Mouse (Mus musculus) hindbrain, postnatal 0 days (tissue): ENCODE results near the gene Ccdc162. TPM values are rescaled to one million over a fixed set of nuclear protein-coding genes. Genes with fewer than 3 reads are reported as not detected.
A peak's percentile ranks its signal among the peaks of the same experiment; 100 is the strongest.

Experiments used
- ATAC-seq: fragments of 200-750 bp; cut with Nextera tagmentation; 2 replicates; pipeline ENCODE4 v1.8.0; 2017; ENCODE audit warnings: mild to moderate bottlenecking, moderate TSS enrichment, moderate library complexity
- DNase-seq: peaks from one replicate; pipeline ENCODE4 v3.0.0-alpha.2; 2015; ENCODE audit warnings: low spot score
- H3K27ac ChIP-seq: fragments of 300-500 bp; sonication (generic); 2 replicates; pipeline ENCODE4 v1.5.1; 2014; ENCODE audit warnings: mild to moderate bottlenecking
- H3K27me3 ChIP-seq: fragments of 300-500 bp; sonication (generic); 2 replicates; pipeline ENCODE4 v1.6.1; 2014; ENCODE audit warnings: low read length, mixed read lengths; ENCODE audit not compliant: insufficient read depth
- H3K36me3 ChIP-seq: fragments of 300-500 bp; sonication (generic); 2 replicates; pipeline ENCODE4 v1.6.1; 2014; ENCODE audit warnings: low read length, mixed read lengths; ENCODE audit not compliant: insufficient read depth
- H3K4me1 ChIP-seq: fragments of 300-500 bp; sonication (generic); 2 replicates; pipeline ENCODE4 v1.6.1; 2014; ENCODE audit warnings: antibody characterized with exemption, low read length, mixed read lengths; ENCODE audit not compliant: insufficient read depth
- H3K4me2 ChIP-seq: fragments of 300-500 bp; sonication (generic); 2 replicates; pipeline ENCODE4 v1.6.1; 2014; ENCODE audit warnings: low read depth, mild to moderate bottlenecking, low read length, moderate library complexity, mixed read lengths
- H3K4me3 ChIP-seq: fragments of 300-500 bp; sonication (generic); 2 replicates; pipeline ENCODE4 v1.5.1; 2014; ENCODE audit warnings: low read length
- H3K9ac ChIP-seq: fragments of 300-500 bp; sonication (generic); replicated peaks from 2 replicates; pipeline ENCODE4 v1.6.1; 2014; ENCODE audit warnings: mild to moderate bottlenecking, low read length, moderate library complexity, mixed read lengths
- H3K9me3 ChIP-seq: fragments of 300-500 bp; sonication (generic); 2 replicates; pipeline ENCODE4 v1.6.1; 2016; ENCODE audit warnings: low read length, mixed read lengths
- CTCF ChIP-seq: IDR thresholded peaks from 2 replicates; pipeline ENCODE4 v1.5.1; 2016; ENCODE audit warnings: antibody characterized with exemption, control low read depth, low read depth
- WGBS: fragments of 180-500 bp; shearing (Covaris S2); extraction: QIAGEN DNeasy Blood & Tissue Kit; methylation state at CpG from one replicate; pipeline ENCODE4 v1.1.7; 2014; 5-methylcytosine and 5-hydroxymethylcytosine counted together
- polyA plus RNA-seq: library from polyadenylated mRNA; unstranded; fragments of >200 nt; fragmentation: Nextera tagmentation; extraction: Ambion mirVana; gene quantifications from 2 replicates; pipeline ENCODE4 v1.2.1, GENCODE M21; 2015
- total RNA-seq: library from RNA; depleted of rRNA; stranded (reverse); fragments of >200 nt; gene quantifications from 2 replicates; pipeline ENCODE4 v1.2.3, GENCODE M21; 2014

The Ccdc162 gene
- total and polyA plus RNA-seq, 2 experiments from 2014 or later = 2.1 to 3.3 TPM

DNA sequence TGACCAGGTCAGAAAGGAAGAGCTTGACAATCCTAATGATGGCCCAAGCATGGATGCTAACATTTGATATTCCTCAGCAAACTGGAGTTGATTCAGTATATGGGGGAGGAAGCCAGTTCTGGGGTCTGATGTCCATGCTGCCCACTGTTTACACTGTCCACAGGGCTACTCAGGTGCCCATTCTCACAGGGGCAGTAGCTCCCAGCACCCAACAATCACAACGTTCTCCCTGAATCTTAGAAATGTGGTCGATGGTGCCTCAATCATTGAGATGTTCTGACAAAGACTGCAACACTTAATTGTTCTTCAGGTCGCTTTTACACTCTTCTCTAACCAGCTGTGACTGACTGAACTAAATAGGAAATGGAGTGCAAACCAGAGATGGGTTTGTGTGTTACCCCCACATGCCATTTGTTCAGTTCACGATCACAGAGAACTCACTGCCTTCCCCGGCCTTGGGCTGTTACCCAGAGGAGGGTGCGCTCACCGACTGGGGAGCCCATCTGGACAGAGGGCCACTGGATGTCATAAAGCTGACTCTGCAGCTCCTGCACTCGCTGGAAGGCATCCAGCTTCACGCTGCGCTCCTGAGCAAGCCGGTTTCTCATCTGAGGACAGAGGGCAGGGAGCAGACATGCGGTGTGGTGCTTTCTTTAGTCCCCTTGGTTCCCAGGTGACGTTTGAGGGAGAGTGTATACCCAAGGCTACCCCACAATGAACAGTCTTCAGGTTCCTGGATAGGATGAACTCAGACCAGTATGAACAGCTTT lies 169.9 kb downstream of the Ccdc162 start:
- H3K4me1 ChIP-seq = no peaks in the 10 kb centered on the region
- H3K36me3 ChIP-seq = no peaks in the 10 kb centered on the region
- H3K27ac ChIP-seq = no peak overlapping the region
- H3K4me3 ChIP-seq = no peak overlapping the region
- TF ChIP-seq CTCF = no peak
- no peak overlapping the region for H3K9ac ChIP-seq
- 0 out of 2 replicates have a peak, but pooled peaks cover 4% of the 10 kb centered on the region for H3K9me3 ChIP-seq
- no peak overlapping the region for H3K4me2 ChIP-seq
- no peaks in the 10 kb centered on the region for H3K27me3 ChIP-seq
- WGBS = 51% methylated on average over 13 of the region's 13 CpGs
- DNase-seq = peak; percentile 39
- ATAC-seq = no peak

DNA sequence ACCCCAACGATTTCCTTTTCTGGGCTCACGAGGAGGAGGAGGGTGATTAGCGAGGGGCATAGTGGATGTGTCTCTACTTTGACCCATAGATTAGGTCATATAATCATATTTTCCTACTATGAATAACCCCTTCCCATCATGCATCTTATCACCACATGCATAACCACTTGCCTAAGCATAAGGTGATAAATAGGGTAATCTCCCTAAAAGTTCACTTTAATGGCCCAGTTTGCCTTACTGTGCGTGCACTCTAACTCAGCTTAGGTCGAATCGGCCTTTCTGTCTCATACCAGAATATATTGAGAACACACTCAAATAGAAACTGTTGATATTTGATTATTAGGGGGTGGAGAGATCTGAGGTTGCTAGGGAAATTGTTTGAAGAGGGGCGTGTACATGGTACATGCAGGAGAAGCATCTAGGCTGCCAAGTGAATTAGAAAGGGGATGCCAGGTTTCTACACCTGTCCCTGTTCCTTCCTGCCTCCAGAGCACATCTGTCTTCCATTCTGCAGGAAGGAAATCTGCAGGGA lies 171.1 kb downstream of the Ccdc162 start:
- DNase-seq (no peak), ATAC-seq (no peak)
- TF ChIP-seq CTCF = no peak
- no peaks in the 10 kb centered on the region for H3K36me3 ChIP-seq
- H3K4me2 ChIP-seq = no peak overlapping the region
- 0 out of 2 replicates have a peak, but pooled peaks cover 4% of the 10 kb centered on the region for H3K9me3 ChIP-seq
- H3K4me1 ChIP-seq = no peaks in the 10 kb centered on the region
- no peak overlapping the region for H3K4me3 ChIP-seq
- 68% methylated on average over 7 of the region's 7 CpGs for WGBS
- H3K27me3 ChIP-seq = no peaks in the 10 kb centered on the region
- H3K9ac ChIP-seq = no peak overlapping the region
- H3K27ac ChIP-seq = no peak overlapping the region

DNA sequence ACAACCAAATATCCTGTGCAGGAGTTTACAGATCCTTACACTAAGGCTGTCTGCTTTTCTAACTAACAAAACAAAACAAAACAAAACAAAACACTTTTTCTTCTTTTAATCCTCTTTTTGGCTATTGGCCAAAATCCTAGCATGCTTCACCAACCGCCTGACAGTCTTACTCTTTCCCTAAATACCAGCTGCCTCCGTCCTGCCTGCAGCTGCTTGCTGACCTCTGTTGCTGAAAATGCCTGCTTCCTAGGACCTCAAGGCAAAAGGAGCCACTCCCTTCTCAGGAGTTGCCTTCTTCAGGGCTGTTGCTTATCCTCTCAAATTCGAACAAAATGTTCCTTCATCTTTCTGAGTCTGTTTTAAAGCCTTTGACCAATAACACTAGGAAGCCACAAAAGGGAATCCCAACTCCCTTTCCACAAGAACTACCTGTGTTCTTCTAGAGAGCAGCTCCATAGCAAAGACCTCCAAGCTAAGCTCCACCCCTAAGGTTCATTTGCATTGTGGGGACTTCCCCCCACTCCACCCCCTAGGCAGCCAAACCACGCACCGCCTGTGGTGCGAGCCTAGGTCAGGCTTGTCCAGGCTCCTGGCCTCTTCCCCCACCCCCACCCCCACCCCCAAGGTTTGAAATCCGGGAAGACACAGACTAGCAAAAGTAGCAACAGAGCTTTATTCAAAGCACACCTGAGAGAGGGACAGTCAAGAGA lies 171.8 kb downstream of the Ccdc162 start:
- 13% methylated on average over 7 of the region's 7 CpGs for WGBS
- Histone ChIP-seq H3K27me3 (no peaks in the 10 kb centered on the region), H3K4me2 (no peak overlapping the region), H3K36me3 (no peaks in the 10 kb centered on the region), H3K4me1 (no peaks in the 10 kb centered on the region), H3K9ac (no peak overlapping the region), H3K9me3 (0 out of 2 replicates have a peak, but pooled peaks cover 4% of the 10 kb centered on the region), H3K27ac (no peak overlapping the region), H3K4me3 (no peak overlapping the region)
- ATAC-seq = no peak
- TF ChIP-seq CTCF = no peak
- peak; percentile 49 for DNase-seq

DNA sequence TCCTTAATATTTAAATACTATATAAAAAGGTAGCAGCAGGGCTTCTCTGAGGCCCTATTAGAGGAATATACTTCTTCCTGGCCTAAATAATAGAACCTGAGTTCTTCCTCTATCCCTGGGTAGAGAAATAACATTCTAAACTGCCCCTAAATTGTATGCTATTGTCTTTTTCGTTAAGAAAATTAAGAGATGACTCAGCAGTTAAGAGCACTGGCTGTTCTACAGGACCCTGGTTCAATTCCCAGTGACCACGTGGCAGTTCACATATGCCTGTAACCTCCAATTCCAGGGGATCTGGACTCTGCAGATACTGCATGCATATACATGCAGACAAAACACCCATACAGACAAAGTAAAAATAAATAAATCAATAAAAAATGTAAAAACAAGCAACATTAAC lies 172.6 kb downstream of the Ccdc162 start:
- no peak for ATAC-seq
- peaks cover 3% of the 10 kb centered on the region; the same call in 1 of the 2 replicates for H3K36me3 ChIP-seq
- no peak for TF ChIP-seq CTCF
- no peak overlapping the region for H3K27ac ChIP-seq
- no peaks in the 10 kb centered on the region for H3K4me1 ChIP-seq
- no peaks in the 10 kb centered on the region for H3K9me3 ChIP-seq
- H3K4me3 ChIP-seq = no peak overlapping the region
- WGBS = 78% methylated on average over 2 of the region's 2 CpGs
- DNase-seq = no peak
- H3K4me2 ChIP-seq = no peak overlapping the region
- H3K9ac ChIP-seq = no peak overlapping the region
- no peaks in the 10 kb centered on the region for H3K27me3 ChIP-seq

DNA sequence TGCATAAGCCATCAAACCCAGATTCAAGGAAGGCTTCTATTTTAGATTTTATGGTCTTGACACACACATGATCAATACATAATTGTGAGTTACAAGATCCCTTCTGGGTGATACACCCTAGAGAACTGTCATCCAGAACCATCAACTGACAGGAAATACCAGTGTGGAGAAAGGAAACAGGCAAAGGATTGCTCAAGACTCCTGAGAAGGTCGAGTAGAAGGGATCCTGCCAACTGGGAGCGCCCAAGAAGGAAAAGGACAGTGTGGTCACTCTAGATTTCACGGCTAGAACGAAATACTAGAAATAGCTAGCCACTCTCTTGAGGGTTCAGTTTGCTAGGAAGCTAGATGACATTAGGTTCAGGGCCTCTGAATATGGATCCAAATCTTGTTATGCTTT lies 173.0 kb downstream of the Ccdc162 start:
- Histone ChIP-seq H3K4me3 (no peak overlapping the region), H3K4me2 (no peak overlapping the region), H3K36me3 (peaks cover 3% of the 10 kb centered on the region; the same call in 1 of the 2 replicates), H3K4me1 (no peaks in the 10 kb centered on the region), H3K9ac (no peak overlapping the region), H3K9me3 (no peaks in the 10 kb centered on the region), H3K27me3 (no peaks in the 10 kb centered on the region), H3K27ac (no peak overlapping the region)
- ATAC-seq (no peak), DNase-seq (no peak)
- TF ChIP-seq CTCF = no peak
- WGBS = 83% methylated on average over 4 of the region's 4 CpGs

DNA sequence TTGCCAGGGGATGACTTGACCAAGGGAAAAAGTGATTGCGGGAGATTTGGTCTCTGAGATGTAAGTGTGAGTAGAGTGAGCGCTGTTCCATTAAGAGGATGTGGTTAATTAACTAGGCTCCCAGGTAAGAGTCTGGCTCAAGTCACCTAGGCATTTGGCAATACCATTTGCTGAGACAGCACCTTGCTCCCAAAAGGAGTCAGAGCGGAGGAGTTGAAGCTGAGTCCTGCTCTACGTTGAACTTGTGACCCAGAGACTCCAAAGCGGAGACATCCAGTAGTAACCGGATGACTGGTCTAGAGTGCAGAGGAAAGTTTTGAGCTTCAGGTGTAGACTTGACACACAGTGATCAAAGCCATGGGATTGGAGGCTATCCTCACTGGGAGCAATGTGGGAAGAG lies 174.4 kb downstream of the Ccdc162 start:
- ATAC-seq = no peak

More for the DNA sequence above, 174.4 kb downstream of the Ccdc162 start:
- no peak overlapping the region for H3K9ac ChIP-seq
- no peaks in the 10 kb centered on the region for H3K9me3 ChIP-seq
- WGBS = 96% methylated on average over 6 of the region's 6 CpGs
- H3K4me1 ChIP-seq = no peaks in the 10 kb centered on the region
- no peak overlapping the region for H3K27ac ChIP-seq
- no peak overlapping the region for H3K4me3 ChIP-seq
- H3K27me3 ChIP-seq = no peaks in the 10 kb centered on the region
- H3K36me3 ChIP-seq = peaks cover 3% of the 10 kb centered on the region; the same call in 1 of the 2 replicates
- DNase-seq = no peak
- H3K4me2 ChIP-seq = no peak overlapping the region
- TF ChIP-seq CTCF = no peak
